Mouse (Mus musculus) ES-E14 (cell line): ENCODE data around the gene Gstm6.
"Not testable (repeated sequence)": the region's sequence is repeated elsewhere in the genome, so short reads cannot be mapped to it uniquely, and the experiment has no call there.

ENCODE experiments used
- HCFC1 ChIP-seq: IDR thresholded peaks from 2 replicates; pipeline ENCODE4 v1.6.1; 2012; ENCODE audit warnings: low read length, inconsistent platforms, borderline replicate concordance; ENCODE audit not compliant: insufficient read depth
- MAFK ChIP-seq: IDR thresholded peaks from 2 replicates; pipeline ENCODE4 v1.6.1; 2014; ENCODE audit warnings: mild to moderate bottlenecking, low read depth, low read length, inconsistent platforms; ENCODE audit not compliant: insufficient read depth
- ZC3H11A ChIP-seq: IDR thresholded peaks from 2 replicates; pipeline ENCODE4 v1.6.1; 2012; ENCODE audit warnings: low read depth, mild to moderate bottlenecking, inconsistent platforms, low read length, borderline replicate concordance
- ZNF384 ChIP-seq: IDR thresholded peaks from 2 replicates; pipeline ENCODE4 v1.6.1; 2012; ENCODE audit warnings: low read depth, low read length, inconsistent platforms

DNA sequence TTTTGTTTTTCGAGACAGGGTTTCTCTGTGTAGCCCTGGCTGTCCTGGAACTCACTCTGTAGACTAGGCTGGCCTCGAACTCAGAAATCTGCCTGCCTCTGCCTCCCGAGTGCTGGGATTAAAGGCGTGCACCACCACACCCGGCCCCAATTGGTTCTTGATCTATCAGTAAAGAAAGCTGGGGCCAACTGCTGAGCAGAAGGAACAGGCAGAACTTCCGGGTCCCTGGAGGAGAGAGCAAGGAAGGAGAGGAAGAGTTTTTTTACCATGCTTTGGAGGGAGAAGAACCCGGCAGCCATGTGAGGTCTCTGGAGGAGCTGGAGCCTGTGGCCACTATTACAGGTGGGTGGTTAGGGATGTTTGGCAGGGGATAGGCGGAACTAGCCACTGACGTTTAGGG is 11.7 kb upstream of the Gstm6 start:
- TF ChIP-seq MAFK, HCFC1, ZNF384, ZC3H11A: not testable (repeated sequence)
